Mouse (Mus musculus): ENCODE results near the gene Ywhae. TPM values are rescaled to one million over a fixed set of nuclear protein-coding genes. Genes with fewer than 3 reads are reported as not detected.
"Not testable (repeated sequence)": the region's sequence is repeated elsewhere in the genome, so short reads cannot be mapped to it uniquely, and the experiment has no call there.

Ywhae gene
- 870 and 941 TPM in 2 replicates for polyA plus RNA-seq (2016; fragmentation: Nextera tagmentation; extraction: Ambion mirVana)

GRCm38 (mm10) chr11:75732434-75733226 lies at the start of gene Ywhae:
Gene Ywhae (plus strand): TSS chr11:75732869.
- WGBS: under 1% methylated on average over 76 of the region's 76 CpGs
- H3K27me3 ChIP-seq (ENCODE audit: insufficient read depth, poor library complexity, severe bottlenecking): no peaks in the 10 kb centered on the region
- DNase-seq (ENCODE audit: low spot score): peak; percentile 98
- no peaks in the 10 kb centered on the region for H3K9me3 ChIP-seq
- peaks cover under 1% of the 10 kb centered on the region; the same call in 1 of the 2 replicates for H3K36me3 ChIP-seq
- H3K4me3 ChIP-seq: peak within 1 kb of the TSS; percentile 98
- peak within 1 kb of the TSS; percentile 100 for H3K27ac ChIP-seq
- H3K4me1 ChIP-seq: peaks cover 45% of the 10 kb centered on the region

GRCm38 (mm10) chr11:75684462-75684861 lies 48.2 kb upstream of the Ywhae start:
- 94% methylated on average over 5 of the region's 5 CpGs for WGBS
- Histone ChIP-seq H3K4me3 (no peak overlapping the region), H3K4me1 (peaks cover 16% of the 10 kb centered on the region), H3K27ac (no peak overlapping the region), H3K9me3 (no peaks in the 10 kb centered on the region), H3K36me3 (peaks cover 32% of the 10 kb centered on the region), H3K27me3 (ENCODE audit: insufficient read depth, poor library complexity, severe bottlenecking) (no peaks in the 10 kb centered on the region)
- DNase-seq (ENCODE audit: low spot score): no peak

GRCm38 (mm10) chr11:75684956-75685355 lies 47.7 kb upstream of the Ywhae start:
- H3K27me3 ChIP-seq (ENCODE audit: insufficient read depth, poor library complexity, severe bottlenecking): no peaks in the 10 kb centered on the region
- 80% methylated on average over 2 of the region's 2 CpGs for WGBS
- H3K9me3 ChIP-seq: no peaks in the 10 kb centered on the region
- H3K27ac ChIP-seq: no peak overlapping the region
- H3K4me1 ChIP-seq: peaks cover 16% of the 10 kb centered on the region
- peaks cover 36% of the 10 kb centered on the region for H3K36me3 ChIP-seq
- DNase-seq (ENCODE audit: low spot score): no peak
- no peak overlapping the region for H3K4me3 ChIP-seq

- H3K4me1 ChIP-seq: peaks cover 6% of the 10 kb centered on the region; the same call in 1 of the 2 replicates
- no peak overlapping the region for H3K4me3 ChIP-seq
- no peak for DNase-seq (ENCODE audit: low spot score)
- peaks cover 52% of the 10 kb centered on the region for H3K36me3 ChIP-seq
- H3K27me3 ChIP-seq (ENCODE audit: insufficient read depth, poor library complexity, severe bottlenecking): no peaks in the 10 kb centered on the region
- H3K9me3 ChIP-seq: no peaks in the 10 kb centered on the region
- no peak overlapping the region for H3K27ac ChIP-seq
- WGBS: 37% methylated on average over 2 of the region's 2 CpGs
Observed at GRCm38 (mm10) chr11:75687343-75687993, 45.2 kb upstream of the Ywhae start.

- Histone ChIP-seq H3K27ac (no peak overlapping the region), H3K27me3 (ENCODE audit: insufficient read depth, poor library complexity, severe bottlenecking) (no peaks in the 10 kb centered on the region), H3K4me1 (peaks cover 6% of the 10 kb centered on the region; the same call in 1 of the 2 replicates), H3K9me3 (no peaks in the 10 kb centered on the region), H3K36me3 (peaks cover 52% of the 10 kb centered on the region), H3K4me3 (no peak overlapping the region)
- peak; percentile 25 for DNase-seq (ENCODE audit: low spot score)
- 78% methylated on average over 2 of the region's 2 CpGs for WGBS
Observed at GRCm38 (mm10) chr11:75688132-75688531, 44.5 kb upstream of the Ywhae start.

GRCm38 (mm10) chr11:75689977-75690376 lies 42.7 kb upstream of the Ywhae start:
- WGBS: 92% methylated on average over 1 of the region's 1 CpGs
- no peak for DNase-seq (ENCODE audit: low spot score)
- no peaks in the 10 kb centered on the region for H3K27me3 ChIP-seq (ENCODE audit: insufficient read depth, poor library complexity, severe bottlenecking)
- peaks cover 52% of the 10 kb centered on the region for H3K36me3 ChIP-seq
- no peak overlapping the region for H3K27ac ChIP-seq
- no peak overlapping the region for H3K4me3 ChIP-seq
- no peaks in the 10 kb centered on the region for H3K9me3 ChIP-seq
- H3K4me1 ChIP-seq: peaks cover 6% of the 10 kb centered on the region; the same call in 1 of the 2 replicates

- no peak for DNase-seq (ENCODE audit: low spot score)
- Histone ChIP-seq H3K27ac (no peak overlapping the region), H3K9me3 (no peaks in the 10 kb centered on the region), H3K36me3 (peaks cover 58% of the 10 kb centered on the region), H3K27me3 (ENCODE audit: insufficient read depth, poor library complexity, severe bottlenecking) (no peaks in the 10 kb centered on the region), H3K4me1 (peaks cover 6% of the 10 kb centered on the region; the same call in 1 of the 2 replicates), H3K4me3 (no peak overlapping the region)
Observed at GRCm38 (mm10) chr11:75691047-75691446, 41.6 kb upstream of the Ywhae start.

GRCm38 (mm10) chr11:75693570-75693969 lies 39.1 kb upstream of the Ywhae start:
- H3K36me3 ChIP-seq: peaks cover 82% of the 10 kb centered on the region
- no peak overlapping the region for H3K27ac ChIP-seq
- DNase-seq (ENCODE audit: low spot score): peak; percentile 51
- H3K4me1 ChIP-seq: no peaks in the 10 kb centered on the region
- no peak overlapping the region for H3K4me3 ChIP-seq
- WGBS: 91% methylated on average over 5 of the region's 5 CpGs
- H3K27me3 ChIP-seq (ENCODE audit: insufficient read depth, poor library complexity, severe bottlenecking): no peaks in the 10 kb centered on the region
- no peaks in the 10 kb centered on the region for H3K9me3 ChIP-seq

GRCm38 (mm10) chr11:75697464-75697863 lies 35.2 kb upstream of the Ywhae start:
- not testable (repeated sequence) for H3K27me3 ChIP-seq (ENCODE audit: insufficient read depth, poor library complexity, severe bottlenecking); H3K4me1 ChIP-seq; H3K4me3 ChIP-seq; H3K27ac ChIP-seq; H3K9me3 ChIP-seq; DNase-seq (ENCODE audit: low spot score)
- 98% methylated on average over 3 of the region's 3 CpGs for WGBS
- peaks cover 90% of the 10 kb centered on the region for H3K36me3 ChIP-seq

- no peaks in the 10 kb centered on the region for H3K4me1 ChIP-seq
- no peaks in the 10 kb centered on the region for H3K9me3 ChIP-seq
- 93% methylated on average over 5 of the region's 5 CpGs for WGBS
- H3K4me3 ChIP-seq: no peak overlapping the region
- DNase-seq (ENCODE audit: low spot score): no peak
- no peaks in the 10 kb centered on the region for H3K27me3 ChIP-seq (ENCODE audit: insufficient read depth, poor library complexity, severe bottlenecking)
- H3K27ac ChIP-seq: no peak overlapping the region
- peaks cover 90% of the 10 kb centered on the region for H3K36me3 ChIP-seq
Observed at GRCm38 (mm10) chr11:75700557-75700956, 32.1 kb upstream of the Ywhae start.

- Histone ChIP-seq H3K36me3 (peaks cover 90% of the 10 kb centered on the region), H3K4me3 (no peak overlapping the region), H3K27ac (no peak overlapping the region), H3K4me1 (no peaks in the 10 kb centered on the region), H3K9me3 (no peaks in the 10 kb centered on the region), H3K27me3 (ENCODE audit: insufficient read depth, poor library complexity, severe bottlenecking) (no peaks in the 10 kb centered on the region)
- peak; percentile 43 for DNase-seq (ENCODE audit: low spot score)
- 92% methylated on average over 6 of the region's 6 CpGs for WGBS
Observed at GRCm38 (mm10) chr11:75702761-75703160, 29.9 kb upstream of the Ywhae start.

- H3K9me3 ChIP-seq: no peaks in the 10 kb centered on the region
- 90% methylated on average over 2 of the region's 2 CpGs for WGBS
Observed at GRCm38 (mm10) chr11:75703748-75704147, 28.9 kb upstream of the Ywhae start.

GRCm38 (mm10) chr11:75713949-75714348 lies 18.7 kb upstream of the Ywhae start:
- H3K27ac ChIP-seq: no peak overlapping the region
- no peaks in the 10 kb centered on the region for H3K36me3 ChIP-seq
- no peaks in the 10 kb centered on the region for H3K9me3 ChIP-seq
- no peak overlapping the region for H3K4me3 ChIP-seq
- peaks cover 4% of the 10 kb centered on the region; the same call in 1 of the 2 replicates for H3K4me1 ChIP-seq
- DNase-seq (ENCODE audit: low spot score): no peak
- no peaks in the 10 kb centered on the region for H3K27me3 ChIP-seq (ENCODE audit: insufficient read depth, poor library complexity, severe bottlenecking)
- WGBS: 90% methylated on average over 1 of the region's 1 CpGs

More at GRCm38 (mm10) chr11:75703748-75704147, 28.9 kb upstream of the Ywhae start:
- no peaks in the 10 kb centered on the region for H3K27me3 ChIP-seq (ENCODE audit: insufficient read depth, poor library complexity, severe bottlenecking)
- no peak overlapping the region for H3K27ac ChIP-seq
- peaks cover 85% of the 10 kb centered on the region for H3K36me3 ChIP-seq
- H3K4me1 ChIP-seq: no peaks in the 10 kb centered on the region
- DNase-seq (ENCODE audit: low spot score): peak; percentile 9
- H3K4me3 ChIP-seq: no peak overlapping the region

All from heart, embryonic 10.5 days (tissue).